Mouse (Mus musculus) layer of hippocampus, postnatal 36 days (tissue): Measurements from ENCODE around the gene Vrk2. TPM values are rescaled to one million over a fixed set of nuclear protein-coding genes. Genes with fewer than 3 reads are reported as not detected.

ENCODE experiments used
- DNase-seq, 2 experiments: peaks; one replicate each; pipeline ENCODE4 v3.0.0; 2022
- total RNA-seq, 2 experiments: library from RNA; stranded (reverse); gene quantifications; 2 replicates each; pipeline ENCODE4 v1.2.3; 2021

The Vrk2 gene
- total RNA-seq, 2 experiments from 2014 or later = 2.9 to 3.7 TPM

DNA sequence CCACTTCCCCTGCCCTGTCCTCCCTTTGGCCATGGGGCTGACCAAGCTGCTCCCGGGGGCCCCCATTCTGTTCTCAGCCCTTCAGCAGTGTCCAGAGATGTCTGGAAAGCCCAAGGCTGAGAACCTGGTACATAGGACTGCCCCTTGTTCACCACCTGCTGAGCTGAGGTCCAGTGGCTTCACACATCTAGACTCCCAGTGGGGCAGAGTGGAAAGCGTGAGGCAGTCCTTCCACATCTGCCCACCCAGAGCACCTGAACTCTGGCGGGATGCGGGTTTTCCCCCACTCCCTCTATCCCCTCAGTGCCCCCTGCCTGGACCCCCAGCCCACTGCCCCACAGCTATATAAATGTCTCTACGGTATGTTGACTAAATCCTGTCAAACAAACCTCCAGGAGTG is 56.0 kb downstream of the Vrk2 start:
- no peak for DNase-seq

- no peak for DNase-seq
Observed at GRCm38 (mm10) chr11:26533828-26534119, 60.0 kb downstream of the Vrk2 start.

DNA sequence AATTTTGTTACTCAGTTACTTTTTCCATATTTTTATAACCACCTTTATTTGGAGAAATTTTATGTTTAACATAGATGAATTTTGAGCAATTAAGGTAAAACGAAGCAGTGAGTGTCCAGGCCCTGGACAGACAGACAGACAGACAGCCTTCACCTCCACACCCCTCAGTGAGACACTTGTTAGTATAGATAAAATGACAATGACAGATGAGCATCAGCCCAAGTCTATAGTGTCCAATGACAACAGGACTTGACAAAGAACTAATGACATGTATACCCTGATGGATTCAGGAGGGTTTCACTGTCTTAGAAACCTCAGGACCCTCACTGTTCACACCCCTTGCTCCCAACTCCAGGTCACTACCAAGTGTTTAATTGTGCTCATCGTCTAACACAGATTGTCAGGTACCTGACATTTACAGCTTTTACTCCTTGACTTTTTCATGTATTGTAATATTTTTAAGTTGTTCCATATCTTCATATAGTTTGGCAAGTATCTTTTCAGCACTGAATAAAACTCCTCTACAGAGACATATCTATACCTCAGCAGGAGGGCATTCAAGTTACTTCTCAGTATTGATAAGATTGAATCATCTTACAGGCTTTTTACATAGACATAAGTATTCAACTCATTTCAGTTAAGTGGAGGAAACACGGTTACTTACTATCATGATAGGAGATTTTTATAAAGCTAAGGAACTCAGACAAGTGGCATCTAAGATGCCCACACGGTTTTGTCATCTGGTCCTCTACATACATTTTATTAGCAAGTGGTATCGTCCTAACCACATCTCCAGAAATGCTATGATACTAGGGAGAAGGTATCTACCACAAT is 60.6 kb downstream of the Vrk2 start:
- DNase-seq = no peak

GRCm38 (mm10) chr11:26526861-26527260 is 66.9 kb downstream of the Vrk2 start:
- DNase-seq = no peak

DNA sequence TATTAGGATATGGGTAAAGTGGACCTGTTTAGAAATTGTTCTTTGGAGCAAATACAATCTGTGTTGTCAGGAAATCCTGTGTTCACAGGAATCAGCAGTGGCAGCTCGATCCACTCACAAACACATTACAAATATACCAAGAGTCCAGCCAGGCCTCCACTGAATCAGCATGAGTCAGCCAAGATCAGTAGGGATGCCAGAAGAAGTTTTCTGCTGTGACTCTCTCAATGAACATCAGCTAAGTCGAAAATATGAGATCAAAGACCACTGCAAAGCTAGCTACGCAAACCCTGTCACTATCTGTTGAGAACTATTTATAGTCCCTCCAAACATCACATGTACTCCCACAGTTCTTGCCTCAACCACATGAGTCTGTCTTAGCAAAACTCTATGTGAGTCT is 74.8 kb downstream of the Vrk2 start:
- no peak for DNase-seq

DNA sequence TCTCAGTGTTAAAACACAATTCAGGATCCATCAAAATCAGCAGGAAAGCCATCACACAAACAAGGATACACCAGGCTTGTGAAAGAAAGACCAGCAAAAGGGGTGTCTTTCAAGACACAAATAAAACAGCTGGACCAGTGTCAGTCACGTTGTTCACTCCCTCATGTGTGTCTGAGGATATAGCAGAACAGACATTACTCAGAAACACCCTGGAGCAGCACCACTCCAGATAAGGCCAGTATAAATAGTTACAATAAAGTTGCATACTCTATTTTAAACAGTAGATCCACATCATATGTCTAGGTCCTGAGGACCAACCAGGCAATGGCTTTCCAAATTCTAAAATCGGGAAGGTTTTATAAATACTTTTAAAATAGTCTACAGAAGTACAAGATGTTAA is 77.7 kb downstream of the Vrk2 start:
- DNase-seq = no peak

DNA sequence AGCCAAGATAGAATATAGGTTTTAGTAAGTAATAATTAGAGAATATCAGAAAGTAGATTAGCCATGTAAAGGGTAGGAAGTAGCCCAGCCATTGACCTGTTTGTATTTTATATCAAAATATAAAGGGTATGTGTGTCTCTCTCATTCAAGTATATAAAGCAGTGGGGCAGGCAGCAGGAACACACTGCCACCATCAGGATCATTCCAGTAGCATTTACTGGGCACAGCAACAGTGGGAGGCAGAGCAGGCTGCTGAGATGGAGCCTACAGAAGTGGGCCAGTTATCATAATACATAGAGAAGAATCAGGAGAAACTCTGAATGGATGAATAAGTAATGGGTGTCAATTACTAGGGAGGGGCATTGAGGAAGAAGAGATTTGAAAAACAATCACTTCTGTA is 80.1 kb downstream of the Vrk2 start:
- no peak for DNase-seq

- DNase-seq = no peak
Observed at GRCm38 (mm10) chr11:26495951-26496350, 97.8 kb downstream of the Vrk2 start.

DNA sequence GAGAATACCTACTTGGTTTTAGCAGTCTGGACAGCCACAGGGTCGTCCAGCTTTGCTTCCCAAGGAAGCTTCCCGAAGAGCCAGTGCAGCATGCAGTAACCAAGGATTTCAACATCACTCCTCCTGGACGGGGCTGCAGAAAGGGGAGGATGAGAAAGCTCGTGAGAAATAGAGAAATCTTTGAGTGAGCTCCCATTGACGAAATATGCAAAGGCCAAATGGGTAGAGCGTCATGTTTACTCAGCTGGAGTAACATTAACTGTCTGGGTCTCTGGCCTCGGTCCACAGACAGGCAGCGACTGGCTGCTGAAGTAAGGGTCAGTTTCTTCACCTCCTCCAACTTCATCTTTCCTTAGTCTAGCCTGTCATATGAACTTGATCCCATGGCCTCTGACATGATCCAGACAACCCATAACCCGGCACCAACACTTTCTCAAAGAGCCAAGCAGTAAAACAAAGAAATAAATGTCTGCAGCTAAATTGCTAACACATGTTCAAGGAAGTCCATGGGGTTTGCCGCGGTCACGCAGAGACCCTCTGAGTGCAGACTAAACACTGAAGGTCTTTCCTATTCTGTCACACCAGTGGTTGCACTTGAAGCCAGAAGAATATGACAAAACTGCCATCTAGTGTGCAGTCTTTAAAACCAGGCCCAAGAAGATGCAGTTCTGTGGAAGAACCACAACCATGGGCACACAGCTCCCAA is 103.9 kb downstream of the Vrk2 start:
- DNase-seq = peak; percentile 5 to 12

DNA sequence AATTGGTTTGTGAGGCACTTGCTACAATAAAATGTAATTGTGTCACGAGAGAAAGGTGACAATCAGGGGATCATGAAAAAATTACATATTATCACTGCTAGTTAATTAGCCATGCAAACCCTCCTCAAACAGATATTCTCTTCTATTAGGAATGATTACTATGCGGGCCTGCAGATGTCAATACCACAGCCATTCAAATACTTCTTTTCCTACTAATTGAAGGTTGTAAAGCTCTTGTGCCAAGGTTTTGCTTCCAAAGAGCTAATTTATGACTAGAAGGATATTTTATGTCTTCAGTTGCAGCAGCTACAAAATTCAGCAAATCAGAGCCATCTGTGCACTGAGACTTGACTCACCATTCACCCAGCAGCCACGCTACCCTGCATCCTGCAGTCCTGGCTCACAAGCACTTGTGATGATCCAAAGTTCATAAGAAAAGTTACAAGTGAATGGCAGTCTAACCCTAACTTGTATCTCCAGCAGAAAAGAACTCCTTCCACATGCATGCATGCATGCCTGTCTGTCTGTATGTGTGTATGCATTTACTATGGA is 112.0 kb downstream of the Vrk2 start:
- peak in 1 of 2 experiments; percentile 18 for DNase-seq

DNA sequence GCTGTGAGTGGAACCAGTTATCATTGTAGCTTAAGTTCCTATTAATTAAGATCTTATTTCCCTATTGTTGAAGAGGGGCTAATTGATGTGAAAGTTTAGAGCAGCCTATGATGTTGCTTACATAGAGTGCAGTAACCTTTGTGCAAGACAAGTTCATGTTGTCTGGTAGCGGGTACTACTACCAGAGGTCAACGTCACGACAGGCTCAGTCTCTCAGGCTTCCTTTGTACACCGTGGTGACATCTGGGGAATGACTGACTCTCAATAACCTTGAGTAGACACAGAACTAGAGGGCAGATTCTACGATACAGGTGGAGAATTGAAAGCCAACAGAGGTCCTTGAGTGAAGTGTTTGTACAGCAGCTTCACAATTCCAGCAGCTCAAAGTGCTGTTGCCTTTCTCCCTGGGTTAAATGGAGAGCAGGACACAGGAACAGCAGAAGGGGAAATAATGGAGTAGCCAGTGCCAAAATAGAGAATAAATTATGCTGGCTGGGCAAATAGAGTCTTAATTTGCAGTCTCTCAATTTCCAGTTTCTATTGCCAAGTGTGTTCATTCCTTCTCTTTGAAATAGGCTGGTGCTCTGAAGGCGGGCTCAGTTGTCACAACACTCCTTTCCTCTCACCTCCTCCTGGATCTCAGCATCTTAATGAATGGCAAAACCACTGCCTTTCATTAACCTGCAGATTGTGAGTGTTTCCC is 116.6 kb downstream of the Vrk2 start:
- no peak for DNase-seq

DNA sequence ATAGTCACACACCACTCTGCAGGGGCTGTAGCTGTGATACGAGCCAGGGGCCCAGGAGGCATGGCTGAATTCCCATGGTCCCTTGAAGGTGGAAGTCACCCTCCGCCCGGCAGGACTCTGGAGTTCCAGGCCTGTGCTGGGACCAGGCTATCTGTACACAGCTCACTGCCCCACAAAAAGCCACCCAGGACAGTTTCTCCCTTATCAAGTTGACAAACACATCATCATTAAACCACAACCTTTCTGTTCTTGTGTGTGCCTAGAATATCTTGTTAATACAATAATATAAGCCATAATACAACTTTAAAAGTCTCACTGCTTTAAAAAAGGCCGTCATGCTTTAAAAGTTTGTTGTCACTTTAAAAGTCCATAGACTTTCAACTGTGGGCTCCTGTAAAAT is 139.7 kb downstream of the Vrk2 start:
- no peak for DNase-seq

GRCm38 (mm10) chr11:26452693-26453092 is 141.1 kb downstream of the Vrk2 start:
- no peak for DNase-seq

DNA sequence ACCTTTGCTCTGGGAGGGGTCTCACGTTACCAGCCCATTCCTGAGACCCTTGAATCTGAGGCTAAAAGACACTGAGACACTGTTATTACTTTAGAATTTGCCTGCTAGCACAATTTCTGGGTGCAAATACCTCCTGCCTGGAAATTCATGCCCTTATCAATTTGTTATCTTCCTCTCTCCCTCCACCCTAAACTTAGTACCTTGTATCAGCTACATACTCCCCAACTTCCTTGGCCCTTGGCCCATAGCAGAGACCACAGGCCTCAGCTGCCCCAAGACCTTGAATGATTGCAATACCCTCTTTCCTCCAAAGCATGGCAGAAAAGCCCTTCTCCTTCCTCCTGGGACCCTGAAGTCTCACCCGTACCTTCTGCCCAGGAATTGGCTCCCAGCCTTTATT is 142.6 kb downstream of the Vrk2 start:
- no peak for DNase-seq

GRCm38 (mm10) chr11:26450636-26451035 is 143.2 kb downstream of the Vrk2 start:
- DNase-seq = no peak

- no peak for DNase-seq
Observed at GRCm38 (mm10) chr11:26449789-26450188, 144.0 kb downstream of the Vrk2 start.

DNA sequence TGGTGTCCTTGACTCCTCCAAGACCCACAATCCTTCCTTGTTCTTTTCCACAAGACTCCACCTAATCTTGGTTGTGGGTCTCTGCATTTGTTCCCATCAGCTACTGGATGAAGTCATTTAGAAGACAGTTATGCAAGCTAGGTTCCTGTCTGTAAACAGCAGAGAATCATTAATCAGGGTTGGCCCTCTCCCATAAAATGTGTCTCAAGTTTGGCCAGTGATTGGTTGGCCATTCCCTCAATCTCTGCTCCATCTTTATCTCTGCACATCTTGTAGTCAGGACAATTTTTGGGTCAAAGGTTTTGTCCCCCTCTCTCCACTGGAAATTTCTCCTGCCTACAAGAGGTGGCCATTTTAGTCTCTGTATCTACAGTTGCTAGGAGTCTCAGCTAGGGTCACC is 149.4 kb downstream of the Vrk2 start:
- DNase-seq = no peak

DNA sequence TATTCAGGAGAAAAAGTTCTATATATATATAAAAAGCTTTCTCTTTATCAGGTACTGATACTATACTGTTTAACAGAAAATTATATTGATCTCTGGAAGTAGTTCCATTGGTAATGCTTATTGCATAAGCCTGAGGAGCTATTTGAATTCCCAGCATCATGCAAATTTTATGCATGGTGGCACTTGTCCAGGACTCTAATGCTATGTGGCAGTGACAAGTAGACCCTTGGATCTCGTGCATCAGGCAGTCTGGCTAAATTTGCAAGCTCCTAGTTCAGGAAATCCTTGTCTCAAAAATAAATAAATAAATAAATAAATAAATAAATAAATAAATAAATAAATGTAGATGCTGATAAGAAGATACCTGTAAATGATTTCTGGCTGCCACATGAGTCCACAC is 152.7 kb downstream of the Vrk2 start:
- no peak for DNase-seq

DNA sequence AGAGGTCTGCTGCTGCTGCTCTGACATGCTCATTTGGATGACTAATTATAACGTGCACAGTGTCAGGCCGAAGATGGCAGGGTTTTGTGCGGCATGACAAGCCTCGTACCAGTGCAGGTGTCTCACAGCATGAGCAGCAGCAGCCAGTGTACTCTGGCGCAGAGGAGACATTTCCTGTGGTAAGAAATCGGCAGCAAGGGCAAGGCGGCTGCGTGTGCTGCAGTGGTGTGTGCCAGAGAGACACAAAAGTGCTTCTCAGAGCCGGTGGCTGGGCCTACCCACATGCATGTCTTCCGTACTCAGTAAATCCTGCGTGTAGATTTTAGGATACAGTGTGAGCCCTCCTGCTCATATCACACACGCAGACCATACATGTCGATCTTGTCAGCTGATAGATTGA is 156.0 kb downstream of the Vrk2 start:
- DNase-seq = peak; percentile 3 to 17

DNA sequence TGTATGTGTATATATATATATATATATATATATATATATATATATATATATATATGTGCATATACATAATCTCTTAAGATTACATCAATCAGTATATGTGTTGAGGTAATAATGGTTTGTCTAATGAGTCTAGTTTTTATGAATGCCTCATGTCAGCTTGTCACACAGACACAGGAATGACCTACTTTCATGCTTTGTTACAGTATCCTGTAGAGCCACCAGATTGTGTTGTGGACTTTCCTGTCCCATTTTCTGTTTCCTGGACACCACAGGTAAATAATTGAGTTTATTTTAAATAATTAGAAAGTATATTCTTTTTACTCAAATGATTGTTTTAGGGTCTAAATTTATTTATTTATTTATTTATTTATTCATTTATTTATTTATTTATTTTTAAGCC is 159.6 kb downstream of the Vrk2 start:
- DNase-seq = no peak

DNA sequence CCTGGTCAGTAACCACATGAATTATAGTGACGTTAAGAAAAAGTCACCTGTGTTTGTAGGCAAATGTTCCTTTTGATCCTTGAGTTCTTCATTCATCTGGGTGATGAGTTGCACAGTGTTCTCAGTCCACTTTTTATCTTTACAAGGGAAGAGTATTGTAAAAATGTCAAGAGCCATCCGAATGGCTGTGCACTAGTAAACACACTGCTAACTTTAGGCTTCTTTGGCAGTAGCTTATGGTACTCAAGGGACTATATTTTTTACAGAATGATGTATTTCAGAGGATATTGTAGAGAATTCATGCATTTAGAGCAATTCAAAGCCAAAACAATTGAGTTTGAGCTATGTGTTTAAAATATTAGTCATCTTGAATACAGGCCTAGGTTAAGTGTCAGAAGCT is 172.3 kb downstream of the Vrk2 start:
- DNase-seq = no peak
